Mouse (Mus musculus): Measurements from ENCODE around the gene Tor4a. TPM values are rescaled to one million over a fixed set of nuclear protein-coding genes. Genes with fewer than 3 reads are reported as not detected.

Gene Tor4a
- polyA plus RNA-seq (2015; fragmentation: Nextera tagmentation; extraction: Ambion mirVana), result 1.6 and 5.9 TPM in 2 replicates

- ATAC-seq (ENCODE audit: low FRiP score), result no peak
- Histone ChIP-seq H3K9ac (replicated peaks) (no peak within 1 kb of the TSS), H3K4me1 (peaks cover 13% of the 10 kb centered on the region), H3K9me3 (replicated peaks) (no peaks in the 10 kb centered on the region), H3K27me3 (replicated peaks) (peaks cover 38% of the 10 kb centered on the region), H3K4me2 (peak within 1 kb of the TSS; percentile 35), H3K36me3 (peaks cover 24% of the 10 kb centered on the region), H3K27ac (replicated peaks) (no peak within 1 kb of the TSS), H3K4me3 (replicated peaks) (0 out of 2 replicates have a peak within 1 kb of the TSS, but pooled peaks have one; percentile 7)
- 10% methylated on average over 8 of the region's 8 CpGs for WGBS
These were observed at the start of gene Tor4a for GRCm38 (mm10) chr2:25196172-25196954. Gene Tor4a (minus strand): TSS chr2:25196886.

GRCm38 (mm10) chr2:25244144-25244543 is 47.5 kb upstream of the Tor4a start:
- no peak overlapping the region for H3K4me3 ChIP-seq (replicated peaks)
- no peaks in the 10 kb centered on the region for H3K9me3 ChIP-seq (replicated peaks)
- no peak overlapping the region for H3K9ac ChIP-seq (replicated peaks)
- peaks cover 42% of the 10 kb centered on the region for H3K4me1 ChIP-seq
- peaks cover 35% of the 10 kb centered on the region for H3K36me3 ChIP-seq
- 92% methylated on average over 4 of the region's 4 CpGs for WGBS
- peak overlapping the region; percentile 67; the same call in 1 of the 2 replicates for H3K4me2 ChIP-seq
- ATAC-seq (ENCODE audit: low FRiP score), result no peak
- H3K27ac ChIP-seq (replicated peaks), result no peak overlapping the region
- H3K27me3 ChIP-seq (replicated peaks), result no peaks in the 10 kb centered on the region

- peak overlapping the region; percentile 67 for H3K4me2 ChIP-seq
- peaks cover 28% of the 10 kb centered on the region for H3K36me3 ChIP-seq
- H3K4me1 ChIP-seq, result peaks cover 42% of the 10 kb centered on the region
- H3K9me3 ChIP-seq (replicated peaks), result no peaks in the 10 kb centered on the region
- WGBS, result 81% methylated on average over 8 of the region's 8 CpGs
- peak overlapping the region; percentile 86 for H3K9ac ChIP-seq (replicated peaks)
- H3K27me3 ChIP-seq (replicated peaks), result no peaks in the 10 kb centered on the region
- peak overlapping the region; percentile 72 for H3K4me3 ChIP-seq (replicated peaks)
- no peak for ATAC-seq (ENCODE audit: low FRiP score)
- no peak overlapping the region for H3K27ac ChIP-seq (replicated peaks)
These were observed 46.7 kb upstream of the Tor4a start for GRCm38 (mm10) chr2:25243342-25243741.

- Histone ChIP-seq H3K4me3 (replicated peaks) (peak within 1 kb of the TSS; percentile 72), H3K27me3 (replicated peaks) (0 out of 2 replicates have a peak, but pooled peaks cover 3% of the 10 kb centered on the region), H3K36me3 (peaks cover 26% of the 10 kb centered on the region), H3K4me2 (peak within 1 kb of the TSS; percentile 67), H3K4me1 (peaks cover 42% of the 10 kb centered on the region), H3K9me3 (replicated peaks) (no peaks in the 10 kb centered on the region), H3K27ac (replicated peaks) (peak within 1 kb of the TSS; percentile 84), H3K9ac (replicated peaks) (peak within 1 kb of the TSS; percentile 86)
- peak; percentile 72 for ATAC-seq (ENCODE audit: low FRiP score)
- WGBS, result under 1% methylated on average over 47 of the region's 59 CpGs
These were observed 45.4 kb upstream of the Tor4a start, which contains the start of the genes Rnf208 and Cysrt1 for GRCm38 (mm10) chr2:25242101-25242506. Gene Rnf208 (plus strand): TSS chr2:25242255. Gene Cysrt1 (minus strand): TSS chr2:25242452.

- peak; percentile 30 for ATAC-seq (ENCODE audit: low FRiP score)
- H3K4me1 ChIP-seq, result peaks cover 42% of the 10 kb centered on the region
- H3K9me3 ChIP-seq (replicated peaks), result no peaks in the 10 kb centered on the region
- peak overlapping the region; percentile 86 for H3K9ac ChIP-seq (replicated peaks)
- WGBS, result 21% methylated on average over 6 of the region's 6 CpGs
- H3K27ac ChIP-seq (replicated peaks), result peak overlapping the region; percentile 84
- H3K27me3 ChIP-seq (replicated peaks), result peaks cover 3% of the 10 kb centered on the region; the same call in 1 of the 2 replicates
- peaks cover 23% of the 10 kb centered on the region for H3K36me3 ChIP-seq
- peak overlapping the region; percentile 67 for H3K4me2 ChIP-seq
- peak overlapping the region; percentile 72 for H3K4me3 ChIP-seq (replicated peaks)
These were observed 44.7 kb upstream of the Tor4a start for GRCm38 (mm10) chr2:25241438-25241775.

- 2% methylated on average over 29 of the region's 29 CpGs for WGBS
- Histone ChIP-seq H3K9ac (replicated peaks) (peak overlapping the region; percentile 36), H3K4me1 (peaks cover 42% of the 10 kb centered on the region), H3K9me3 (replicated peaks) (no peaks in the 10 kb centered on the region), H3K4me3 (replicated peaks) (peak overlapping the region; percentile 72), H3K4me2 (peak overlapping the region; percentile 67), H3K36me3 (peaks cover 18% of the 10 kb centered on the region), H3K27me3 (replicated peaks) (peaks cover 3% of the 10 kb centered on the region; the same call in 1 of the 2 replicates), H3K27ac (replicated peaks) (peak overlapping the region; percentile 84)
- ATAC-seq (ENCODE audit: low FRiP score), result peak; percentile 84
These were observed 44.2 kb upstream of the Tor4a start for GRCm38 (mm10) chr2:25240723-25241437.

- ATAC-seq (ENCODE audit: low FRiP score), result 0 out of 2 replicates have a peak, but pooled peaks have one; percentile 11
- Histone ChIP-seq H3K9ac (replicated peaks) (peak overlapping the region; percentile 36; the same call in 1 of the 2 replicates), H3K27ac (replicated peaks) (peak overlapping the region; percentile 84), H3K4me1 (peaks cover 42% of the 10 kb centered on the region), H3K9me3 (replicated peaks) (no peaks in the 10 kb centered on the region), H3K4me2 (peak overlapping the region; percentile 67), H3K4me3 (replicated peaks) (peak overlapping the region; percentile 72), H3K36me3 (peaks cover 13% of the 10 kb centered on the region), H3K27me3 (replicated peaks) (peaks cover 5% of the 10 kb centered on the region; the same call in 1 of the 2 replicates)
- WGBS, result 46% methylated on average over 8 of the region's 8 CpGs
These were observed 43.6 kb upstream of the Tor4a start for GRCm38 (mm10) chr2:25240310-25240709.

GRCm38 (mm10) chr2:25239766-25240165 is 43.1 kb upstream of the Tor4a start:
- no peak for ATAC-seq (ENCODE audit: low FRiP score)
- Histone ChIP-seq H3K9me3 (replicated peaks) (no peaks in the 10 kb centered on the region), H3K27ac (replicated peaks) (no peak overlapping the region), H3K27me3 (replicated peaks) (peaks cover 7% of the 10 kb centered on the region; the same call in 1 of the 2 replicates), H3K4me2 (no peak overlapping the region), H3K36me3 (peaks cover 7% of the 10 kb centered on the region; the same call in 1 of the 2 replicates), H3K4me1 (peaks cover 42% of the 10 kb centered on the region), H3K4me3 (replicated peaks) (no peak overlapping the region), H3K9ac (replicated peaks) (no peak overlapping the region)
- 90% methylated on average over 3 of the region's 3 CpGs for WGBS

- no peak overlapping the region for H3K27ac ChIP-seq (replicated peaks)
- H3K4me2 ChIP-seq, result no peak overlapping the region
- peaks cover 7% of the 10 kb centered on the region; the same call in 1 of the 2 replicates for H3K27me3 ChIP-seq (replicated peaks)
- H3K9ac ChIP-seq (replicated peaks), result no peak overlapping the region
- no peak overlapping the region for H3K4me3 ChIP-seq (replicated peaks)
- no peaks in the 10 kb centered on the region for H3K9me3 ChIP-seq (replicated peaks)
- no peaks in the 10 kb centered on the region for H3K36me3 ChIP-seq
- no peak for ATAC-seq (ENCODE audit: low FRiP score)
- peaks cover 28% of the 10 kb centered on the region for H3K4me1 ChIP-seq
These were observed 41.4 kb upstream of the Tor4a start for GRCm38 (mm10) chr2:25238106-25238505.

GRCm38 (mm10) chr2:25237522-25237921 is 40.8 kb upstream of the Tor4a start:
- peaks cover 22% of the 10 kb centered on the region for H3K4me1 ChIP-seq
- no peak for ATAC-seq (ENCODE audit: low FRiP score)
- H3K4me3 ChIP-seq (replicated peaks), result no peak overlapping the region
- 66% methylated on average over 4 of the region's 4 CpGs for WGBS
- H3K36me3 ChIP-seq, result no peaks in the 10 kb centered on the region
- H3K9me3 ChIP-seq (replicated peaks), result no peaks in the 10 kb centered on the region
- no peak overlapping the region for H3K4me2 ChIP-seq
- no peak overlapping the region for H3K9ac ChIP-seq (replicated peaks)
- H3K27me3 ChIP-seq (replicated peaks), result peaks cover 7% of the 10 kb centered on the region; the same call in 1 of the 2 replicates
- no peak overlapping the region for H3K27ac ChIP-seq (replicated peaks)

- H3K27me3 ChIP-seq (replicated peaks), result peaks cover 7% of the 10 kb centered on the region; the same call in 1 of the 2 replicates
- no peaks in the 10 kb centered on the region for H3K9me3 ChIP-seq (replicated peaks)
- H3K27ac ChIP-seq (replicated peaks), result no peak within 1 kb of the TSS
- H3K4me1 ChIP-seq, result peaks cover 14% of the 10 kb centered on the region
- H3K4me3 ChIP-seq (replicated peaks), result no peak within 1 kb of the TSS
- no peaks in the 10 kb centered on the region for H3K36me3 ChIP-seq
- no peak for ATAC-seq (ENCODE audit: low FRiP score)
- WGBS, result 48% methylated on average over 8 of the region's 8 CpGs
- H3K9ac ChIP-seq (replicated peaks), result no peak within 1 kb of the TSS
- H3K4me2 ChIP-seq, result no peak within 1 kb of the TSS
These were observed 39.9 kb upstream of the Tor4a start, which contains the start of gene Rnf224 for GRCm38 (mm10) chr2:25236614-25237013. Gene Rnf224 (minus strand): TSS chr2:25236787.

All from neural tube, embryonic 15.5 days (tissue).